ENCODE assay signal across 23 mouse cellular contexts in the genomic region with DNA sequence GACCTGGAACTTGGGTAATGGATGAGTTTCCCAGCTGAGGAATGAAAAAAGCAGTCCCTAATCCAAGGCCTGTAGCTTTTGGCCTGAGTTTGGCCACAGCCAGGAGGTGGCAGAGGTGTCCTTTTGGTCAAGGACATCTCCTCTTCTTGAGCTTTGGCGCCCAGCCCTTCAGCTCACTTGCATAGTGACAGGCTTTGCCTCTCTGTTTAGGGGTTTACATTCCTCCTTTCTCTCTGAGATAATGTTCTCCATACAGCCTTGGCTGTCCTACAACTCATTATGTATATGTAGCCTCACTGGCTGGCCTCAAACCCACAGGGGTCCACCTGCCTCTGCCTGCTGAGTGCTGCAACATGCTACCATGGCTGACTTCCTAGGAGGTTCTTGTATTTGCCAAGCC. TPM values are rescaled to one million over a fixed set of nuclear protein-coding genes. Genes with fewer than 3 reads are reported as not detected.
DNase-seq lines count a peak whose midpoint lies in the region; ATAC-seq and TF ChIP-seq lines count a peak whose summit lies in the region.
"Had no signal": no experiment of that assay in that cellular context is flagged by ENCODE, and none has a peak within 500 bp of the region (broad histone marks: within the 10 kb centered on the region; RNA-seq: fewer than 3 reads in every experiment).

No protein-coding gene starts in this region.

- no peak for TF ChIP-seq POLR2A in cerebellum, adult 2 months (IDR thresholded peaks at IDR 0.05; ENCODE audit: borderline replicate concordance, insufficient read depth, low read length)

- H3K36me3 ChIP-seq in hindbrain, postnatal 0 days (ENCODE audit: insufficient read depth, low read length), result no peaks in the 10 kb centered on the region
- no peaks in the 10 kb centered on the region for H3K36me3 ChIP-seq in hindbrain, embryonic 12.5 days
- H3K36me3 ChIP-seq: embryonic facial prominence, embryonic 13.5 days; forebrain, embryonic 12.5 days; heart, embryonic 10.5 days; heart, embryonic 15.5 days; hindbrain, embryonic 10.5 days; intestine, embryonic 15.5 days had no signal

- H3K4me2 ChIP-seq in hindbrain, postnatal 0 days (ENCODE audit: low read depth, low read length), result no peak overlapping the region
- H3K4me2 ChIP-seq in hindbrain, embryonic 12.5 days (replicated peaks), result no peak overlapping the region
- H3K4me2 ChIP-seq: embryonic facial prominence, embryonic 13.5 days; forebrain, embryonic 12.5 days; heart, embryonic 15.5 days; intestine, embryonic 15.5 days had no signal

- ATAC-seq in hindbrain, postnatal 0 days, result peak; percentile 30; the same call in 1 of the 2 replicates
- ATAC-seq in hindbrain, embryonic 12.5 days (ENCODE audit: low FRiP score), result no peak
- ATAC-seq: activated CD4-positive, CD25-positive, alpha-beta regulatory T cell, adult 4 months; forebrain, embryonic 16.5 days; intestine, embryonic 15.5 days; Patski had no signal

- H3K9ac ChIP-seq in hindbrain, postnatal 0 days (replicated peaks; ENCODE audit: low read length), result no peak overlapping the region
- H3K9ac ChIP-seq in hindbrain, embryonic 12.5 days, result no peak overlapping the region
- H3K9ac ChIP-seq: embryonic facial prominence, embryonic 13.5 days; forebrain, embryonic 12.5 days; heart, embryonic 15.5 days; intestine, embryonic 15.5 days had no signal

- DNase-seq in cerebellum, adult 2 months, result peak; percentile 50 to 52
- DNase-seq in cerebellum, adult 9-10 months, result no peak
- peak; percentile 46 for DNase-seq in gastrocnemius, adult 2 months
- DNase-seq in gastrocnemius, postnatal 36 days, result no peak
- no peak for DNase-seq in hindbrain, postnatal 0 days (ENCODE audit: low spot score)
- DNase-seq in spleen, adult 18-20 months, result no peak
- DNase-seq: adrenal gland, postnatal 14 days; gastrocnemius, postnatal 14 days; heart, postnatal 14 days; kidney, adult 18-20 months had no signal

- H3K4me1 ChIP-seq in cerebellum, adult 2 months (ENCODE audit: control insufficient read depth, insufficient read depth, low read length), result peaks cover 23% of the 10 kb centered on the region
- peaks cover 13% of the 10 kb centered on the region; the same call in 1 of the 2 replicates for H3K4me1 ChIP-seq in hindbrain, postnatal 0 days (ENCODE audit: insufficient read depth, low read length)
- peaks cover 18% of the 10 kb centered on the region for H3K4me1 ChIP-seq in hindbrain, embryonic 12.5 days
- H3K4me1 ChIP-seq: heart, embryonic 10.5 days; heart, embryonic 15.5 days; intestine, embryonic 15.5 days had no signal

- no peak overlapping the region for H3K4me3 ChIP-seq in cerebellum, adult 2 months (replicated peaks; ENCODE audit: insufficient read depth, low read depth, low read length)
- H3K4me3 ChIP-seq in gastrocnemius, adult 2 months, result no peak overlapping the region
- H3K4me3 ChIP-seq in hindbrain, postnatal 0 days (ENCODE audit: low read length), result no peak overlapping the region
- H3K4me3 ChIP-seq in hindbrain, embryonic 12.5 days, result no peak overlapping the region
- H3K4me3 ChIP-seq: embryonic facial prominence, embryonic 13.5 days; forebrain, embryonic 12.5 days; heart, embryonic 10.5 days; heart, embryonic 15.5 days; hindbrain, embryonic 10.5 days; intestine, embryonic 15.5 days had no signal

- peak overlapping the region; percentile 63 for H3K27ac ChIP-seq in cerebellum, adult 2 months (ENCODE audit: insufficient read depth, low read length)
- H3K27ac ChIP-seq in gastrocnemius, adult 2 months, result peak overlapping the region; percentile 43; the same call in 1 of the 2 replicates
- H3K27ac ChIP-seq in hindbrain, postnatal 0 days, result no peak overlapping the region
- no peak overlapping the region for H3K27ac ChIP-seq in hindbrain, embryonic 12.5 days
- H3K27ac ChIP-seq: embryonic facial prominence, embryonic 13.5 days; forebrain, embryonic 12.5 days; heart, embryonic 10.5 days; heart, embryonic 15.5 days; hindbrain, embryonic 10.5 days; intestine, embryonic 15.5 days had no signal

- TF ChIP-seq CTCF in cerebellum, adult 2 months (IDR thresholded peaks at IDR 0.05; ENCODE audit: borderline replicate concordance, insufficient read depth, low read depth, low read length), result no peak; the same call in 1 of the 2 replicates
- peak; percentile 16; the same call in 1 of the 2 replicates for TF ChIP-seq CTCF in gastrocnemius, adult 2 months (IDR thresholded peaks at IDR 0.05)
- TF ChIP-seq CTCF in hindbrain, postnatal 0 days (IDR thresholded peaks at IDR 0.05; ENCODE audit: low read depth), result no peak

- H3K9me3 ChIP-seq in hindbrain, postnatal 0 days (ENCODE audit: low read length), result no peaks in the 10 kb centered on the region
- no peaks in the 10 kb centered on the region for H3K9me3 ChIP-seq in hindbrain, embryonic 12.5 days (replicated peaks)
- H3K9me3 ChIP-seq: embryonic facial prominence, embryonic 13.5 days; forebrain, embryonic 12.5 days; heart, embryonic 10.5 days; heart, embryonic 15.5 days; hindbrain, embryonic 10.5 days; intestine, embryonic 15.5 days had no signal

- no peaks in the 10 kb centered on the region for H3K27me3 ChIP-seq in cerebellum, adult 2 months (ENCODE audit: control insufficient read depth, insufficient read depth, low read length)
- no peaks in the 10 kb centered on the region for H3K27me3 ChIP-seq in hindbrain, postnatal 0 days (ENCODE audit: insufficient read depth, low read length)
- no peaks in the 10 kb centered on the region for H3K27me3 ChIP-seq in hindbrain, embryonic 12.5 days
- H3K27me3 ChIP-seq: forebrain, embryonic 12.5 days; heart, embryonic 15.5 days; intestine, embryonic 15.5 days; Patski had no signal

- intact Hi-C loops in gastrocnemius, adult 2 months (cut with DNase I), result no loop called here
- intact Hi-C loops in gastrocnemius, postnatal 36 days (cut with DNase I), result no loop called here

- WGBS in cerebellum, adult 2 months, result 64% methylated on average over 1 of the region's 1 CpGs
- 89% methylated on average over 1 of the region's 1 CpGs for WGBS in hindbrain, postnatal 0 days
- WGBS in hindbrain, embryonic 12.5 days, result 86% methylated on average over 1 of the region's 1 CpGs

RNA-seq across cellular contexts. Expression of a gene that starts 22.3 kb away (rescaled TPM):
- 137 and 147 TPM in 2 replicates for polyA plus RNA-seq in cerebellum, adult 2 months (2012; rRNA removed)
- total RNA-seq in gastrocnemius, adult 2 months (2021), result 10 to 100 TPM; 18.0 to 24.3 TPM
- total RNA-seq in gastrocnemius, postnatal 36 days (2021), result 10 to 100 TPM; 19.3 to 20.4 TPM
- 136 and 193 TPM in 2 replicates for total RNA-seq in hindbrain, postnatal 0 days (2014; rRNA removed)
- 17.7 and 21.2 TPM in 2 replicates for polyA plus RNA-seq in hindbrain, postnatal 0 days (2015; fragmentation: Nextera tagmentation; extraction: Ambion mirVana)
- 12.5 and 15.3 TPM in 2 replicates for polyA plus RNA-seq in hindbrain, embryonic 12.5 days (2016; fragmentation: Nextera tagmentation; extraction: Ambion mirVana)

RNA-seq across cellular contexts. Expression of a gene that starts 22.5 kb away (rescaled TPM):
- 8.1 and 9.3 TPM in 2 replicates for polyA plus RNA-seq in cerebellum, adult 2 months (2012; rRNA removed)
- total RNA-seq in gastrocnemius, adult 2 months (2021), result under 1 TPM; 0.56 to 0.59 TPM
- not detected for total RNA-seq in gastrocnemius, postnatal 36 days (2021)
- total RNA-seq in hindbrain, postnatal 0 days (2014; rRNA removed), result 3.6 and 4.5 TPM in 2 replicates
- polyA plus RNA-seq in hindbrain, postnatal 0 days (2015; fragmentation: Nextera tagmentation; extraction: Ambion mirVana), result 3.0 and 4.8 TPM in 2 replicates
- polyA plus RNA-seq in hindbrain, embryonic 12.5 days (2016; fragmentation: Nextera tagmentation; extraction: Ambion mirVana), result 2.3 and 2.8 TPM in 2 replicates
- total RNA-seq: adrenal gland, adult 18-20 months; granulocyte monocyte progenitor cell, adult 5-6 weeks had no signal
- polyA plus RNA-seq: activated CD4-positive, CD25-positive, alpha-beta regulatory T cell, adult 4 months had no signal

RNA-seq across cellular contexts. Expression of a gene that starts 30.0 kb away (rescaled TPM):
- 4.3 and 6.4 TPM in 2 replicates for polyA plus RNA-seq in cerebellum, adult 2 months (2012; rRNA removed)
- under 1 TPM in 1 of 2 experiments, not detected in 1; 0.67 TPM for total RNA-seq in gastrocnemius, adult 2 months (2021)
- total RNA-seq in gastrocnemius, postnatal 36 days (2021), result under 1 TPM in 1 of 2 experiments, not detected in 1; 0.37 TPM
- total RNA-seq in hindbrain, postnatal 0 days (2014; rRNA removed), result 2.3 and 9.9 TPM in 2 replicates
- polyA plus RNA-seq in hindbrain, postnatal 0 days (2015; fragmentation: Nextera tagmentation; extraction: Ambion mirVana), result 19.9 and 21.4 TPM in 2 replicates
- polyA plus RNA-seq in hindbrain, embryonic 12.5 days (2016; fragmentation: Nextera tagmentation; extraction: Ambion mirVana), result 11.3 and 12.9 TPM in 2 replicates
- total RNA-seq: CH12.LX; granulocyte monocyte progenitor cell, adult 5-6 weeks had no signal
- polyA plus RNA-seq: activated CD4-positive, CD25-positive, alpha-beta regulatory T cell, adult 4 months had no signal

RNA-seq across cellular contexts. Expression of a gene that starts 44.2 kb away (rescaled TPM):
- polyA plus RNA-seq in cerebellum, adult 2 months (2012; rRNA removed), result 18.6 and 19.9 TPM in 2 replicates
- total RNA-seq in gastrocnemius, adult 2 months (2021), result 10 to 100 TPM; 75.0 to 87.5 TPM
- total RNA-seq in gastrocnemius, postnatal 36 days (2021), result 10 to 100 TPM; 66.0 to 66.5 TPM
- 62.4 and 69.9 TPM in 2 replicates for total RNA-seq in hindbrain, postnatal 0 days (2014; rRNA removed)
- polyA plus RNA-seq in hindbrain, postnatal 0 days (2015; fragmentation: Nextera tagmentation; extraction: Ambion mirVana), result 22.0 and 22.9 TPM in 2 replicates
- 10.1 and 11.9 TPM in 2 replicates for polyA plus RNA-seq in hindbrain, embryonic 12.5 days (2016; fragmentation: Nextera tagmentation; extraction: Ambion mirVana)
- total RNA-seq: granulocyte monocyte progenitor cell, adult 5-6 weeks had no signal
- polyA plus RNA-seq: activated CD4-positive, CD25-positive, alpha-beta regulatory T cell, adult 4 months had no signal

Comparison
In these comparisons a context has a peak if more than half of its experiments do, and no peak if none do; other contexts are left out.
1. DNase-seq: peak in cerebellum, adult 2 months (2 of 2) and gastrocnemius, adult 2 months (single experiment); none in cerebellum, adult 9-10 months (single experiment), gastrocnemius, postnatal 36 days (0 of 2), hindbrain, postnatal 0 days (single experiment) and spleen, adult 18-20 months (0 of 2).
2. H3K27ac ChIP-seq: peak in cerebellum, adult 2 months (single experiment) and gastrocnemius, adult 2 months (single experiment); none in hindbrain, postnatal 0 days (single experiment) and hindbrain, embryonic 12.5 days (single experiment).